Mouse (Mus musculus) hindbrain, embryonic 13.5 days (tissue): ENCODE data around the gene Baiap2l2. TPM values are rescaled to one million over a fixed set of nuclear protein-coding genes. Genes with fewer than 3 reads are reported as not detected.
A peak's percentile ranks its signal among the peaks of the same experiment; 100 is the strongest.

Source experiments
- ATAC-seq: fragments of 200-750 bp; cut with Nextera tagmentation; 2 replicates; pipeline ENCODE4 v1.8.0; 2017; ENCODE audit warnings: moderate TSS enrichment; ENCODE audit not compliant: low FRiP score
- H3K27ac ChIP-seq: fragments of 300-500 bp; sonication (generic); 2 replicates; pipeline ENCODE4 v1.5.1; 2015; ENCODE audit warnings: inconsistent platforms, mild to moderate bottlenecking, moderate library complexity
- H3K27me3 ChIP-seq: fragments of 300-500 bp; sonication (generic); 2 replicates; pipeline ENCODE4 v1.6.1; 2015; ENCODE audit warnings: mild to moderate bottlenecking, inconsistent platforms
- H3K36me3 ChIP-seq: fragments of 300-500 bp; sonication (generic); 2 replicates; pipeline ENCODE4 v1.6.1; 2015; ENCODE audit warnings: mild to moderate bottlenecking, inconsistent platforms
- H3K4me1 ChIP-seq: fragments of 300-500 bp; sonication (generic); replicated peaks from 2 replicates; pipeline ENCODE4 v1.6.1; 2015; ENCODE audit warnings: inconsistent platforms
- H3K4me2 ChIP-seq: fragments of 300-500 bp; sonication (generic); 2 replicates; pipeline ENCODE4 v1.6.1; 2015; ENCODE audit warnings: inconsistent platforms, mild to moderate bottlenecking, moderate library complexity
- H3K4me3 ChIP-seq: fragments of 300-500 bp; sonication (generic); 2 replicates; pipeline ENCODE4 v1.5.1; 2015; ENCODE audit warnings: mild to moderate bottlenecking, inconsistent platforms
- H3K9ac ChIP-seq: fragments of 300-500 bp; sonication (generic); 2 replicates; pipeline ENCODE4 v1.6.1; 2015; ENCODE audit warnings: mild to moderate bottlenecking, inconsistent platforms
- H3K9me3 ChIP-seq: fragments of 300-500 bp; sonication (generic); 2 replicates; pipeline ENCODE4 v1.6.1; 2016; ENCODE audit warnings: inconsistent platforms
- WGBS: fragments of 180-500 bp; shearing (Covaris S2); methylation state at CpG from one replicate; pipeline ENCODE4 v1.1.7; 2015; 5-methylcytosine and 5-hydroxymethylcytosine counted together
- polyA plus RNA-seq: library from polyadenylated mRNA; unstranded; fragments of >200 nt; fragmentation: Nextera tagmentation; extraction: Ambion mirVana; gene quantifications from 2 replicates; pipeline ENCODE4 v1.2.1, GENCODE M21; 2015

Gene Baiap2l2
- polyA plus RNA-seq, 1 experiment from 2014 or later, result 2.8 TPM

- 2% methylated on average over 33 of the region's 33 CpGs for WGBS
- Histone ChIP-seq H3K9me3 (no peaks in the 10 kb centered on the region), H3K4me2 (peak overlapping the region; percentile 85), H3K27ac (no peak overlapping the region; the same call in 1 of the 2 replicates), H3K4me1 (peaks cover 12% of the 10 kb centered on the region), H3K27me3 (peaks cover 28% of the 10 kb centered on the region), H3K4me3 (peak overlapping the region; percentile 41), H3K9ac (peak overlapping the region; percentile 67), H3K36me3 (no peaks in the 10 kb centered on the region)
- ATAC-seq, result peak; percentile 73
Observed at GRCm38 (mm10) chr15:79270317-79271123, 14.8 kb downstream of the Baiap2l2 start.

- no peak overlapping the region for H3K4me3 ChIP-seq
- H3K4me2 ChIP-seq, result no peak overlapping the region
- H3K9me3 ChIP-seq, result no peaks in the 10 kb centered on the region
- WGBS, result 36% methylated on average over 1 of the region's 1 CpGs
- H3K4me1 ChIP-seq, result peaks cover 12% of the 10 kb centered on the region
- peaks cover 40% of the 10 kb centered on the region for H3K27me3 ChIP-seq
- no peak for ATAC-seq
- H3K9ac ChIP-seq, result no peak overlapping the region
- no peaks in the 10 kb centered on the region for H3K36me3 ChIP-seq
- no peak overlapping the region for H3K27ac ChIP-seq
Observed at GRCm38 (mm10) chr15:79268521-79268920, 16.8 kb downstream of the Baiap2l2 start.

- Histone ChIP-seq H3K9ac (no peak overlapping the region), H3K4me3 (no peak overlapping the region), H3K36me3 (no peaks in the 10 kb centered on the region), H3K4me1 (peaks cover 23% of the 10 kb centered on the region), H3K9me3 (no peaks in the 10 kb centered on the region), H3K4me2 (no peak overlapping the region), H3K27ac (no peak overlapping the region), H3K27me3 (peaks cover 65% of the 10 kb centered on the region)
- ATAC-seq, result no peak
- 62% methylated on average over 4 of the region's 4 CpGs for WGBS
Observed at GRCm38 (mm10) chr15:79265384-79265783, 20.0 kb downstream of the Baiap2l2 start.

- Histone ChIP-seq H3K9me3 (no peaks in the 10 kb centered on the region), H3K4me3 (no peak overlapping the region), H3K27ac (no peak overlapping the region), H3K4me1 (peaks cover 20% of the 10 kb centered on the region), H3K9ac (no peak overlapping the region), H3K27me3 (peaks cover 80% of the 10 kb centered on the region), H3K4me2 (no peak overlapping the region), H3K36me3 (no peaks in the 10 kb centered on the region)
- ATAC-seq, result no peak
- 94% methylated on average over 6 of the region's 6 CpGs for WGBS
Observed at GRCm38 (mm10) chr15:79263726-79264125, 21.6 kb downstream of the Baiap2l2 start.

- no peak for ATAC-seq
- H3K27me3 ChIP-seq, result peaks cover 83% of the 10 kb centered on the region
- H3K36me3 ChIP-seq, result no peaks in the 10 kb centered on the region
- no peak overlapping the region for H3K9ac ChIP-seq
- 0 out of 2 replicates have a peak overlapping the region, but pooled peaks have one; percentile 58 for H3K4me3 ChIP-seq
- H3K4me2 ChIP-seq, result no peak overlapping the region
- 89% methylated on average over 3 of the region's 3 CpGs for WGBS
- H3K27ac ChIP-seq, result no peak overlapping the region
- no peaks in the 10 kb centered on the region for H3K9me3 ChIP-seq
- H3K4me1 ChIP-seq, result peaks cover 20% of the 10 kb centered on the region
Observed at GRCm38 (mm10) chr15:79262786-79263309, 22.5 kb downstream of the Baiap2l2 start.

GRCm38 (mm10) chr15:79262375-79262774, 23.0 kb downstream of the Baiap2l2 start:
- Histone ChIP-seq H3K4me3 (peak overlapping the region; percentile 58; the same call in 1 of the 2 replicates), H3K9ac (no peak overlapping the region)

GRCm38 (mm10) chr15:79261757-79262156, 23.6 kb downstream of the Baiap2l2 start:
- ATAC-seq, result peak; percentile 53; the same call in 1 of the 2 replicates
- H3K9me3 ChIP-seq, result no peaks in the 10 kb centered on the region
- under 1% methylated on average over 27 of the region's 28 CpGs for WGBS
- peak overlapping the region; percentile 76 for H3K9ac ChIP-seq
- peak overlapping the region; percentile 95 for H3K4me2 ChIP-seq
- peaks cover 75% of the 10 kb centered on the region for H3K27me3 ChIP-seq
- H3K27ac ChIP-seq, result no peak overlapping the region
- peak overlapping the region; percentile 58 for H3K4me3 ChIP-seq
- no peaks in the 10 kb centered on the region for H3K36me3 ChIP-seq
- H3K4me1 ChIP-seq, result peaks cover 20% of the 10 kb centered on the region

More at GRCm38 (mm10) chr15:79262375-79262774, 23.0 kb downstream of the Baiap2l2 start:
- Histone ChIP-seq H3K27ac (no peak overlapping the region), H3K9me3 (no peaks in the 10 kb centered on the region), H3K4me2 (no peak overlapping the region; the same call in 1 of the 2 replicates), H3K36me3 (no peaks in the 10 kb centered on the region), H3K27me3 (peaks cover 79% of the 10 kb centered on the region), H3K4me1 (peaks cover 20% of the 10 kb centered on the region)
- WGBS, result 19% methylated on average over 13 of the region's 13 CpGs
- no peak for ATAC-seq

- peaks cover 74% of the 10 kb centered on the region for H3K27me3 ChIP-seq
Observed at GRCm38 (mm10) chr15:79261095-79261725, 24.1 kb downstream of the Baiap2l2 start.

GRCm38 (mm10) chr15:79258521-79258920, 26.8 kb downstream of the Baiap2l2 start:
- Histone ChIP-seq H3K4me3 (no peak overlapping the region), H3K27ac (no peak overlapping the region), H3K9me3 (no peaks in the 10 kb centered on the region), H3K4me1 (peaks cover 20% of the 10 kb centered on the region), H3K36me3 (no peaks in the 10 kb centered on the region), H3K9ac (no peak overlapping the region), H3K27me3 (peaks cover 75% of the 10 kb centered on the region), H3K4me2 (no peak overlapping the region)
- no peak for ATAC-seq
- 31% methylated on average over 17 of the region's 17 CpGs for WGBS

More at GRCm38 (mm10) chr15:79261095-79261725, 24.1 kb downstream of the Baiap2l2 start:
- Histone ChIP-seq H3K4me3 (peak overlapping the region; percentile 58), H3K36me3 (no peaks in the 10 kb centered on the region), H3K4me1 (peaks cover 20% of the 10 kb centered on the region), H3K4me2 (peak overlapping the region; percentile 95), H3K27ac (no peak overlapping the region), H3K9ac (peak overlapping the region; percentile 76), H3K9me3 (no peaks in the 10 kb centered on the region)
- 2% methylated on average over 40 of the region's 62 CpGs for WGBS
- peak; percentile 60 for ATAC-seq

GRCm38 (mm10) chr15:79254661-79255060, 30.7 kb downstream of the Baiap2l2 start, which contains the start of gene Slc16a8:
Gene Slc16a8, minus strand, starts transcription at chr15:79254761.
- Histone ChIP-seq H3K4me1 (peaks cover 14% of the 10 kb centered on the region), H3K27ac (no peak within 1 kb of the TSS), H3K4me2 (no peak within 1 kb of the TSS), H3K4me3 (no peak within 1 kb of the TSS), H3K36me3 (peaks cover 5% of the 10 kb centered on the region), H3K9ac (no peak within 1 kb of the TSS), H3K9me3 (no peaks in the 10 kb centered on the region), H3K27me3 (peaks cover 73% of the 10 kb centered on the region)
- ATAC-seq, result no peak
- WGBS, result 28% methylated on average over 3 of the region's 3 CpGs

- peaks cover 56% of the 10 kb centered on the region for H3K27me3 ChIP-seq
- H3K4me3 ChIP-seq, result peak overlapping the region; percentile 41
- peak overlapping the region; percentile 73 for H3K9ac ChIP-seq
- no peak overlapping the region for H3K27ac ChIP-seq
- peaks cover 14% of the 10 kb centered on the region for H3K4me1 ChIP-seq
- 29% methylated on average over 24 of the region's 24 CpGs for WGBS
- H3K36me3 ChIP-seq, result peaks cover 25% of the 10 kb centered on the region
- H3K4me2 ChIP-seq, result peak overlapping the region; percentile 68
- no peaks in the 10 kb centered on the region for H3K9me3 ChIP-seq
- ATAC-seq, result no peak
Observed at GRCm38 (mm10) chr15:79252580-79252979, 32.8 kb downstream of the Baiap2l2 start.
